In the genomic region with DNA sequence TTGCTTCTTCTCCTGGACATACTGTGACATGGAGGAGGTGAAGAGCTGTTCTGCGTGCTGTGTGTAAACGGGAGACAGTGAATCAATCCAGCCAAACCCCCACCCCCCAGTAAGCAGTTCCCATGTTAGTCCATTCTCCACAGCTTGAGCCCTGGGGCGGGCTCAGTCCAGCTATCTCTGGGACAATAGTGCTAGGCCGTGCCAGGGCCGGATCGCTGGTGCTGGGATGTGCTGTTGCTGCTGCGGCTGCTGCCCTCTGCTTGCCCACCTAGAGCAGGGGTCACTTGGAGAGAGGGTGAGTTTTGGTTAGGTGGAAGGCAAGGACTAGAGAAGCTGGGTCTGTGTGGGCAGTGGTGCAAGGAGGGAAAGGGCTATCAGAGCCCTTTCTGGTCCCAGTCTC, we compare ENCODE assay signal across 13 mouse cellular contexts. TPM values are rescaled to one million over a fixed set of nuclear protein-coding genes. Genes with fewer than 3 reads are reported as not detected.
DNase-seq lines count a peak whose midpoint lies in the region; ATAC-seq and TF ChIP-seq lines count a peak whose summit lies in the region.
"Had no signal": no experiment of that assay in that cellular context is flagged by ENCODE, and none has a peak within 500 bp of the region (broad histone marks: within the 10 kb centered on the region; RNA-seq: fewer than 3 reads in every experiment).

No protein-coding gene starts in this region.

- TF ChIP-seq EP300 in heart, adult 2 months (IDR thresholded peaks at IDR 0.05; ENCODE audit: insufficient read depth, low read depth, low read length) = no peak
- no peak for TF ChIP-seq EP300 in liver, postnatal 0 days (IDR thresholded peaks at IDR 0.05; ENCODE audit: low read depth)

- intact Hi-C loops in heart, adult 2 months (cut with DNase I) = no loop called here

- H3K9me3 ChIP-seq in liver, embryonic 12.5 days (replicated peaks) = no peaks in the 10 kb centered on the region
- no peaks in the 10 kb centered on the region for H3K9me3 ChIP-seq in liver, postnatal 0 days (ENCODE audit: low read length)
- H3K9me3 ChIP-seq in hindbrain, embryonic 10.5 days = no peaks in the 10 kb centered on the region
- H3K9me3 ChIP-seq in midbrain, postnatal 0 days (ENCODE audit: low read length) = no peaks in the 10 kb centered on the region

- H3K4me2 ChIP-seq in liver, embryonic 12.5 days = peak overlapping the region; percentile 26
- no peak overlapping the region for H3K4me2 ChIP-seq in liver, postnatal 0 days (ENCODE audit: low read depth, low read length)
- H3K4me2 ChIP-seq in midbrain, postnatal 0 days (ENCODE audit: low read depth, low read length, poor library complexity, severe bottlenecking) = no peak overlapping the region

- H3K4me3 ChIP-seq in heart, adult 2 months = no peak overlapping the region
- H3K4me3 ChIP-seq in liver, embryonic 12.5 days = no peak overlapping the region
- no peak overlapping the region for H3K4me3 ChIP-seq in liver, postnatal 0 days (ENCODE audit: low read depth, low read length)
- H3K4me3 ChIP-seq in hindbrain, embryonic 10.5 days = no peak overlapping the region
- H3K4me3 ChIP-seq in midbrain, postnatal 0 days (ENCODE audit: low read depth, low read length) = no peak overlapping the region

- 22% methylated on average over 7 of the region's 7 CpGs for WGBS in heart, adult 2 months
- 67% methylated on average over 7 of the region's 7 CpGs for WGBS in liver, embryonic 12.5 days (ENCODE audit: insufficient replicate concordance)
- 68% methylated on average over 7 of the region's 7 CpGs for WGBS in liver, postnatal 0 days (ENCODE audit: insufficient replicate concordance)
- 75% methylated on average over 7 of the region's 7 CpGs for WGBS in hindbrain, embryonic 10.5 days
- WGBS in midbrain, postnatal 0 days = 58% methylated on average over 7 of the region's 7 CpGs

- ATAC-seq in liver, embryonic 12.5 days = no peak
- ATAC-seq in liver, postnatal 0 days = no peak
- no peak for ATAC-seq in midbrain, postnatal 0 days (ENCODE audit: low FRiP score)

- H3K27me3 ChIP-seq in heart, adult 2 months (ENCODE audit: control insufficient read depth, insufficient read depth, low read length) = no peaks in the 10 kb centered on the region
- H3K27me3 ChIP-seq in liver, embryonic 12.5 days (replicated peaks) = no peaks in the 10 kb centered on the region
- no peaks in the 10 kb centered on the region for H3K27me3 ChIP-seq in liver, postnatal 0 days (ENCODE audit: insufficient read depth, low read length)
- H3K27me3 ChIP-seq in hindbrain, embryonic 10.5 days (ENCODE audit: insufficient read depth, poor library complexity, severe bottlenecking) = no peaks in the 10 kb centered on the region
- H3K27me3 ChIP-seq in midbrain, postnatal 0 days (ENCODE audit: insufficient read depth, low read length) = no peaks in the 10 kb centered on the region
- H3K27me3 ChIP-seq: CH12.LX had no signal

- H3K79me2 ChIP-seq in heart, adult 2 months (replicated peaks; ENCODE audit: control insufficient read depth, insufficient read depth, low read length) = peaks cover 12% of the 10 kb centered on the region

- H3K27ac ChIP-seq in heart, adult 2 months = peak overlapping the region; percentile 97
- H3K27ac ChIP-seq in liver, embryonic 12.5 days = peak overlapping the region; percentile 8
- no peak overlapping the region for H3K27ac ChIP-seq in liver, postnatal 0 days (ENCODE audit: low read depth)
- H3K27ac ChIP-seq in hindbrain, embryonic 10.5 days = peak overlapping the region; percentile 50
- H3K27ac ChIP-seq in midbrain, postnatal 0 days (ENCODE audit: low read depth, low read length) = 0 out of 2 replicates have a peak overlapping the region, but pooled peaks have one; percentile 18

- TF ChIP-seq CTCF in heart, adult 2 months (IDR thresholded peaks at IDR 0.05) = no peak
- TF ChIP-seq CTCF in liver, postnatal 0 days (IDR thresholded peaks at IDR 0.05; ENCODE audit: low read depth) = no peak
- TF ChIP-seq CTCF in midbrain, postnatal 0 days (IDR thresholded peaks at IDR 0.05) = no peak

- no peak for TF ChIP-seq POLR2A in heart, adult 2 months (IDR thresholded peaks at IDR 0.05; ENCODE audit: insufficient read depth, low read depth, low read length)

- peaks cover 48% of the 10 kb centered on the region for H3K4me1 ChIP-seq in heart, adult 2 months (ENCODE audit: control insufficient read depth, insufficient read depth, low read length)
- peaks cover 98% of the 10 kb centered on the region for H3K4me1 ChIP-seq in liver, embryonic 12.5 days
- H3K4me1 ChIP-seq in liver, postnatal 0 days (ENCODE audit: insufficient read depth) = peaks cover 68% of the 10 kb centered on the region
- H3K4me1 ChIP-seq in hindbrain, embryonic 10.5 days (replicated peaks) = peaks cover 75% of the 10 kb centered on the region
- peaks cover 16% of the 10 kb centered on the region; the same call in 1 of the 2 replicates for H3K4me1 ChIP-seq in midbrain, postnatal 0 days (ENCODE audit: insufficient read depth, low read length)

- peak; percentile 26 to 44 for DNase-seq in heart, adult 2 months
- DNase-seq in heart, postnatal 4 days = no peak
- no peak for DNase-seq in liver, postnatal 0 days
- DNase-seq in hindbrain, embryonic 10.5 days (ENCODE audit: low spot score) = no peak
- DNase-seq in midbrain, postnatal 0 days (ENCODE audit: low spot score) = no peak
- DNase-seq in adrenal gland, adult (ENCODE audit: inconsistent age in 2 of 2, low spot score in 1 of 2) = no peak
- no peak for DNase-seq in urinary bladder, postnatal 4 days (ENCODE audit: low spot score in 2 of 2)
- DNase-seq: adrenal gland, adult 8-10 months; gastrocnemius, postnatal 14 days had no signal

- peaks cover 18% of the 10 kb centered on the region for H3K36me3 ChIP-seq in heart, adult 2 months (ENCODE audit: control insufficient read depth, insufficient read depth, low read length)
- peaks cover 36% of the 10 kb centered on the region for H3K36me3 ChIP-seq in liver, embryonic 12.5 days
- H3K36me3 ChIP-seq in liver, postnatal 0 days (replicated peaks; ENCODE audit: insufficient read depth, low read length) = peaks cover 32% of the 10 kb centered on the region
- H3K36me3 ChIP-seq in hindbrain, embryonic 10.5 days = peaks cover 67% of the 10 kb centered on the region
- H3K36me3 ChIP-seq in midbrain, postnatal 0 days (ENCODE audit: insufficient read depth, low read length) = peaks cover 16% of the 10 kb centered on the region

- peak overlapping the region; percentile 48 for H3K9ac ChIP-seq in heart, adult 2 months (ENCODE audit: low read depth, low read length)
- H3K9ac ChIP-seq in liver, embryonic 12.5 days = 0 out of 2 replicates have a peak overlapping the region, but pooled peaks have one; percentile 12
- H3K9ac ChIP-seq in liver, postnatal 0 days (replicated peaks) = no peak overlapping the region
- H3K9ac ChIP-seq in midbrain, postnatal 0 days (replicated peaks; ENCODE audit: low read length, poor library complexity, severe bottlenecking) = no peak overlapping the region

RNA-seq across cellular contexts. Expression of a gene that starts 20.6 kb away (rescaled TPM):
- 10 to 100 TPM; 37.3 to 37.5 TPM for total RNA-seq in heart, adult 2 months (2021)
- 51.0 and 53.4 TPM in 2 replicates for polyA plus RNA-seq in heart, adult 2 months (2012; rRNA removed)
- total RNA-seq in heart, postnatal 4 days (2021) = 100 to 1,000 TPM; 104 to 109 TPM
- 30.5 and 33.0 TPM in 2 replicates for polyA plus RNA-seq in liver, embryonic 12.5 days (2016; fragmentation: Nextera tagmentation; extraction: Ambion mirVana)
- polyA plus RNA-seq in liver, postnatal 0 days (2015; fragmentation: Nextera tagmentation; extraction: Ambion mirVana) = 13.7 and 13.8 TPM in 2 replicates
- polyA plus RNA-seq in hindbrain, embryonic 10.5 days (2016; fragmentation: Nextera tagmentation; extraction: Ambion mirVana) = 111 and 123 TPM in 2 replicates
- total RNA-seq in midbrain, postnatal 0 days (2014; rRNA removed) = 59.6 and 80.3 TPM in 2 replicates
- 38.9 and 46.8 TPM in 2 replicates for polyA plus RNA-seq in midbrain, postnatal 0 days (2015; fragmentation: Nextera tagmentation; extraction: Ambion mirVana)

RNA-seq across cellular contexts. Expression of a gene that starts 26.6 kb away (rescaled TPM):
- not detected for total RNA-seq in heart, adult 2 months (2021)
- polyA plus RNA-seq in heart, adult 2 months (2012; rRNA removed) = 0.41 TPM in 1 of 2 replicates, not detected in the other
- under 1 TPM in 1 of 2 experiments, not detected in 1; 0.20 TPM for total RNA-seq in heart, postnatal 4 days (2021)
- not detected in 2 replicates for polyA plus RNA-seq in liver, embryonic 12.5 days (2016; fragmentation: Nextera tagmentation; extraction: Ambion mirVana)
- polyA plus RNA-seq in liver, postnatal 0 days (2015; fragmentation: Nextera tagmentation; extraction: Ambion mirVana) = not detected in 2 replicates
- not detected in 2 replicates for polyA plus RNA-seq in hindbrain, embryonic 10.5 days (2016; fragmentation: Nextera tagmentation; extraction: Ambion mirVana)
- 0.42 TPM in 1 of 2 replicates, not detected in the other for total RNA-seq in midbrain, postnatal 0 days (2014; rRNA removed)
- not detected in 2 replicates for polyA plus RNA-seq in midbrain, postnatal 0 days (2015; fragmentation: Nextera tagmentation; extraction: Ambion mirVana)
- total RNA-seq: adrenal gland, adult 8-10 months; CH12.LX; gastrocnemius, postnatal 14 days; left cerebral cortex, postnatal 10 days; neutrophil, adult 5-6 weeks had no signal

RNA-seq across cellular contexts. Expression of a gene that starts 50.6 kb away (rescaled TPM):
- total RNA-seq in heart, adult 2 months (2021) = 10 to 100 TPM; 65.3 to 67.6 TPM
- 80.0 and 115 TPM in 2 replicates for polyA plus RNA-seq in heart, adult 2 months (2012; rRNA removed)
- 100 to 1,000 TPM; 145 to 152 TPM for total RNA-seq in heart, postnatal 4 days (2021)
- polyA plus RNA-seq in liver, embryonic 12.5 days (2016; fragmentation: Nextera tagmentation; extraction: Ambion mirVana) = 172 and 177 TPM in 2 replicates
- polyA plus RNA-seq in liver, postnatal 0 days (2015; fragmentation: Nextera tagmentation; extraction: Ambion mirVana) = 141 and 155 TPM in 2 replicates
- 207 and 220 TPM in 2 replicates for polyA plus RNA-seq in hindbrain, embryonic 10.5 days (2016; fragmentation: Nextera tagmentation; extraction: Ambion mirVana)
- 236 and 250 TPM in 2 replicates for total RNA-seq in midbrain, postnatal 0 days (2014; rRNA removed)
- 196 and 210 TPM in 2 replicates for polyA plus RNA-seq in midbrain, postnatal 0 days (2015; fragmentation: Nextera tagmentation; extraction: Ambion mirVana)

RNA-seq across cellular contexts. Expression of a gene that starts 59.3 kb away (rescaled TPM):
- total RNA-seq in heart, adult 2 months (2021) = 10 to 100 TPM; 24.9 to 25.7 TPM
- polyA plus RNA-seq in heart, adult 2 months (2012; rRNA removed) = 29.9 and 46.1 TPM in 2 replicates
- total RNA-seq in heart, postnatal 4 days (2021) = 10 to 100 TPM; 44.9 to 49.2 TPM
- polyA plus RNA-seq in liver, embryonic 12.5 days (2016; fragmentation: Nextera tagmentation; extraction: Ambion mirVana) = 44.1 and 46.4 TPM in 2 replicates
- 18.8 and 19.8 TPM in 2 replicates for polyA plus RNA-seq in liver, postnatal 0 days (2015; fragmentation: Nextera tagmentation; extraction: Ambion mirVana)
- polyA plus RNA-seq in hindbrain, embryonic 10.5 days (2016; fragmentation: Nextera tagmentation; extraction: Ambion mirVana) = 99.6 and 102 TPM in 2 replicates
- 71.8 and 96.5 TPM in 2 replicates for total RNA-seq in midbrain, postnatal 0 days (2014; rRNA removed)
- polyA plus RNA-seq in midbrain, postnatal 0 days (2015; fragmentation: Nextera tagmentation; extraction: Ambion mirVana) = 66.8 and 70.5 TPM in 2 replicates

Comparison
In these comparisons a context has a peak if more than half of its experiments do, and no peak if none do; other contexts are left out.
1. DNase-seq: peak in heart, adult 2 months (2 of 2); none in heart, postnatal 4 days (single experiment), liver, postnatal 0 days (single experiment), hindbrain, embryonic 10.5 days (single experiment), midbrain, postnatal 0 days (single experiment), adrenal gland, adult (0 of 2) and urinary bladder, postnatal 4 days (0 of 2).
2. H3K9ac ChIP-seq: peak in heart, adult 2 months (single experiment) and liver, embryonic 12.5 days (single experiment); none in liver, postnatal 0 days (single experiment) and midbrain, postnatal 0 days (single experiment).